Mouse (Mus musculus) skeletal muscle tissue, postnatal 0 days (tissue): Measurements from ENCODE around the gene Ccdc30. TPM values are rescaled to one million over a fixed set of nuclear protein-coding genes. Genes with fewer than 3 reads are reported as not detected.

ENCODE experiments used
- polyA plus RNA-seq: library from polyadenylated mRNA; unstranded; fragments of >200 nt; fragmentation: Nextera tagmentation; extraction: Ambion mirVana; gene quantifications from 2 replicates; pipeline ENCODE4 v1.2.1, GENCODE M21; 2015

Gene Ccdc30
- 0.85 and 1.1 TPM in 2 replicates for polyA plus RNA-seq

DNA sequence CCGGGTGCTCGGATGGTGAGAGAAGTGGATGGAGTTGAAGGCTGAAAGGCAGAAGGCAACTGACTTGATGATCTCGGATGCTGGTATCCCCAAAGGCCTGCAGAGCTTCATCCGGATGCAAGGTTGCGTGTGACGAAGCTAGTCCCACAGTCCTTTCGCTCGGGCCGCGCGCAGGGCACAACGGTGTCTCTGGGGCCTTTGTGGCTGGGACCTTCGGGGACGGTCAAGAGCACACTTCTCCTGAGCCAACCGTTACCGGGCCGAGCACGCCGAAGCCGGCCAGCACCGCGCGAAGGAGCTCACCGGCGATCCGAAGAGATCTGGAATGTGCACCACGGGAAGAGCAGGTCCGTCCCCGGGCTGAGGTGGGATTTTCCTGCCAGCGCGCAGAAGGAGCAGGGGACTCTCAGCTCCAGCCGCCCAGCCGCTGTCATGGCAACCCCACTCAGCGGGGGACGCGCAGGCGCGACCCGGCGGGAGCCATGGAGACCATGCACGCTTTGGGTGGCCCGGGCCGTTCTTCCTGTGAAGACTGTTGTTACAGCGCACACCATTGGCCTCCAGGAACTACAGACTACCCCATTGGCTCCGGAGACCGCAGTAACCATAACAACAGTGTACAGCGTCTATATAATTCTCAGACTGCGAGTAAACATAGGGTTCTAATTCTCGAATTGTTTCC lies at the start of gene Ccdc30:
Ccdc30 (minus strand) TSS at position 450 of the 682 bp plus-strand sequence.

GRCm38 (mm10) chr4:119422294-119422964 lies 7.1 kb upstream of the Ccdc30 start, which contains the start of the genes Ppcs and Zmynd12:
Gene Ppcs (minus strand): TSS chr4:119422420.
Gene Zmynd12 (plus strand): TSS chr4:119422814.

DNA sequence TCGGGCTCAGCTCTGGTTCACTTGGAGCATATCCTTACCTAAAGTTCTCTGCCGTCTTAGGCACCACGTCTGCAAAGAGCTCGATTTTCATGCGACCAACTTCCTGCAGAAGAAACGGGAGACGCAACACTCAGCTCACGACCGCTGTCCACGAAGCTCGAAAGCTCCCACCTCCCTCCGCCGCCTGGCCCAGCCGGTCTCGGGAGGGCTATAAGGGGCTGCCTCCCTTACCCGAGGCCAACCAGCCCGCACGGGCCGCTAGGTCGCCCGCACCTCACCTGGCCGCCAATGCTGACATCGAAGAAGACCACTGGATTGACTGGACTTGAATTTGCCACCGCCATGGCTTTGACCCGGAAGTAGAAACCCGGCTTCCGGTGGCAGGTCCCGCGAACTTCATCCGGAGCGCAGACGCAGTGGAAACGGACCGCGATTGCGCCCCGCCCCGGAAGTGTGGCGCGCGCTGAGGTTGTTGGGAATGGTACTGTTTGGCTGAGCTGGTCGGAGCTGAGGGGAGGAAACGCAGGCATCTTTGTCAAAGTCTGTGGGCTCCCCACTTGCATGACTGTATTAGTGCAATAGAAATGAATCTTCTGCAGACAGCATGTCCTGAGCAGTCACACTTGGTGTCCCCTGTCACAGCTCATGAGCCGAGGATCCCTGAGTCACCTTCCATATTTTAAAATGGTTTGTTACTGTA lies 95.0 kb downstream of the Ccdc30 start, which contains the start of gene Ppih:
Ppih (minus strand) TSS at position 416 of the 700 bp plus-strand sequence.

GRCm38 (mm10) chr4:119294415-119295133 lies 120.7 kb downstream of the Ccdc30 start, which contains the start of gene Ybx1:
Gene Ybx1 (minus strand): TSS chr4:119294604.

Other genes with a start within 250 kb of the Ccdc30 start
- 7.5 and 8.4 TPM in 2 replicates for gene Zfp691, start 241.3 kb downstream of the Ccdc30 start, polyA plus RNA-seq
- 0.78 and 0.97 TPM in 2 replicates for gene Ermap, start 225.5 kb downstream of the Ccdc30 start, polyA plus RNA-seq
- 158 and 171 TPM in 2 replicates for gene Svbp, start 220.2 kb downstream of the Ccdc30 start, polyA plus RNA-seq
- 0.16 and 0.29 TPM in 2 replicates for gene Tmem269, start 197.3 kb downstream of the Ccdc30 start, polyA plus RNA-seq
- gene AU022252, start 182.8 kb downstream of the Ccdc30 start, polyA plus RNA-seq = 14.3 and 17.2 TPM in 2 replicates
- 31.1 and 34.0 TPM in 2 replicates for gene P3h1, start 182.6 kb downstream of the Ccdc30 start, polyA plus RNA-seq
- gene Cldn19, start 160.1 kb downstream of the Ccdc30 start, polyA plus RNA-seq = 1.9 and 2.1 TPM in 2 replicates
- gene Ybx1, start 120.9 kb downstream of the Ccdc30 start, polyA plus RNA-seq = 418 and 526 TPM in 2 replicates
- gene Ppih, start 95.0 kb downstream of the Ccdc30 start, polyA plus RNA-seq = 26.0 and 31.1 TPM in 2 replicates
- 15.8 and 16.3 TPM in 2 replicates for gene Ppcs, start 6.9 kb upstream of the Ccdc30 start, polyA plus RNA-seq
- 0.22 and 0.43 TPM in 2 replicates for gene Zmynd12, start 7.3 kb upstream of the Ccdc30 start, polyA plus RNA-seq
- 0.26 and 0.60 TPM in 2 replicates for gene Rimkla, start 77.1 kb upstream of the Ccdc30 start, polyA plus RNA-seq
- 15.1 and 15.5 TPM in 2 replicates for gene Foxj3, start 121.5 kb upstream of the Ccdc30 start, polyA plus RNA-seq
- gene Frg2f1, start 124.0 kb upstream of the Ccdc30 start, polyA plus RNA-seq = 6.6 and 7.1 TPM in 2 replicates
- not detected in 2 replicates for gene Guca2a, start 222.2 kb upstream of the Ccdc30 start, polyA plus RNA-seq
- gene Guca2b, start 243.4 kb upstream of the Ccdc30 start, polyA plus RNA-seq = not detected in 2 replicates